Mouse (Mus musculus): ENCODE results near the gene Cfap77. TPM values are rescaled to one million over a fixed set of nuclear protein-coding genes. Genes with fewer than 3 reads are reported as not detected.
A peak's percentile ranks its signal among the peaks of the same experiment; 100 is the strongest.

The Cfap77 gene
- polyA plus RNA-seq, 2 experiments: 0.29 to 0.88 TPM

GRCm38 (mm10) chr2:29023001-29023400 is 31.9 kb downstream of the Cfap77 start:
- no peak overlapping the region for H3K27ac ChIP-seq (replicated peaks; ENCODE audit: low read depth, low read length)
- H3K27me3 ChIP-seq (ENCODE audit: control insufficient read depth, insufficient read depth, low read length): no peaks in the 10 kb centered on the region; the same call in 1 of the 2 replicates
- no peak overlapping the region for H3K4me2 ChIP-seq (replicated peaks; ENCODE audit: low read depth, low read length, severe bottlenecking)
- H3K4me3 ChIP-seq (replicated peaks; ENCODE audit: low read length): no peak overlapping the region
- 89% methylated on average over 7 of the region's 7 CpGs for WGBS
- no peak for TF ChIP-seq POLR2A (IDR thresholded peaks at IDR 0.05; ENCODE audit: borderline replicate concordance, extremely low read depth, insufficient read depth, insufficient read length)
- H3K9ac ChIP-seq (ENCODE audit: low read depth, low read length, severe bottlenecking): no peak overlapping the region
- H3K36me3 ChIP-seq (ENCODE audit: control insufficient read depth, insufficient read depth, low read length): no peaks in the 10 kb centered on the region
- H3K9me3 ChIP-seq (ENCODE audit: control insufficient read depth, low read length): no peaks in the 10 kb centered on the region
- no peak for ATAC-seq (ENCODE audit: low FRiP score, low read depth)
- no peaks in the 10 kb centered on the region for H3K4me1 ChIP-seq (ENCODE audit: control insufficient read depth, insufficient read depth, low read length)
- no peak for DNase-seq (ENCODE audit: low spot score)

- DNase-seq (ENCODE audit: low spot score) (no peak), ATAC-seq (ENCODE audit: low FRiP score, low read depth) (no peak)
- Histone ChIP-seq H3K27me3 (ENCODE audit: control insufficient read depth, insufficient read depth, low read length) (peaks cover 6% of the 10 kb centered on the region; the same call in 1 of the 2 replicates), H3K4me1 (ENCODE audit: control insufficient read depth, insufficient read depth, low read length) (peaks cover 3% of the 10 kb centered on the region; the same call in 1 of the 2 replicates), H3K36me3 (ENCODE audit: control insufficient read depth, insufficient read depth, low read length) (no peaks in the 10 kb centered on the region), H3K4me2 (replicated peaks; ENCODE audit: low read depth, low read length, severe bottlenecking) (no peak overlapping the region), H3K27ac (replicated peaks; ENCODE audit: low read depth, low read length) (no peak overlapping the region), H3K9ac (ENCODE audit: low read depth, low read length, severe bottlenecking) (no peak overlapping the region), H3K9me3 (ENCODE audit: control insufficient read depth, low read length) (no peaks in the 10 kb centered on the region), H3K4me3 (replicated peaks; ENCODE audit: low read length) (no peak overlapping the region)
- 36% methylated on average over 17 of the region's 17 CpGs for WGBS
- TF ChIP-seq POLR2A (IDR thresholded peaks at IDR 0.05; ENCODE audit: borderline replicate concordance, extremely low read depth, insufficient read depth, insufficient read length): no peak
Observed at GRCm38 (mm10) chr2:29021025-29021424, 33.8 kb downstream of the Cfap77 start.

GRCm38 (mm10) chr2:29018680-29019079 is 36.2 kb downstream of the Cfap77 start:
- no peaks in the 10 kb centered on the region for H3K9me3 ChIP-seq (ENCODE audit: control insufficient read depth, low read length)
- H3K27ac ChIP-seq (replicated peaks; ENCODE audit: low read depth, low read length): no peak overlapping the region
- peaks cover 6% of the 10 kb centered on the region; the same call in 1 of the 2 replicates for H3K27me3 ChIP-seq (ENCODE audit: control insufficient read depth, insufficient read depth, low read length)
- TF ChIP-seq POLR2A (IDR thresholded peaks at IDR 0.05; ENCODE audit: borderline replicate concordance, extremely low read depth, insufficient read depth, insufficient read length): no peak
- H3K4me2 ChIP-seq (replicated peaks; ENCODE audit: low read depth, low read length, severe bottlenecking): no peak overlapping the region
- no peak overlapping the region for H3K9ac ChIP-seq (ENCODE audit: low read depth, low read length, severe bottlenecking)
- H3K4me1 ChIP-seq (ENCODE audit: control insufficient read depth, insufficient read depth, low read length): peaks cover 3% of the 10 kb centered on the region; the same call in 1 of the 2 replicates
- ATAC-seq (ENCODE audit: low FRiP score, low read depth) (no peak), DNase-seq (ENCODE audit: low spot score) (no peak)
- H3K4me3 ChIP-seq (replicated peaks; ENCODE audit: low read length): no peak overlapping the region
- 52% methylated on average over 5 of the region's 5 CpGs for WGBS
- H3K36me3 ChIP-seq (ENCODE audit: control insufficient read depth, insufficient read depth, low read length): no peaks in the 10 kb centered on the region

- no peak for ATAC-seq (ENCODE audit: low FRiP score, low read depth)
- H3K9me3 ChIP-seq (ENCODE audit: control insufficient read depth, low read length): no peaks in the 10 kb centered on the region
- DNase-seq (ENCODE audit: low spot score): peak; percentile 24
- WGBS: 48% methylated on average over 27 of the region's 27 CpGs
- H3K4me3 ChIP-seq (replicated peaks; ENCODE audit: low read length): no peak overlapping the region
- H3K27me3 ChIP-seq (ENCODE audit: control insufficient read depth, insufficient read depth, low read length): peaks cover 12% of the 10 kb centered on the region; the same call in 1 of the 2 replicates
- no peak overlapping the region for H3K9ac ChIP-seq (ENCODE audit: low read depth, low read length, severe bottlenecking)
- no peak overlapping the region for H3K4me2 ChIP-seq (replicated peaks; ENCODE audit: low read depth, low read length, severe bottlenecking)
- H3K27ac ChIP-seq (replicated peaks; ENCODE audit: low read depth, low read length): no peak overlapping the region
- no peaks in the 10 kb centered on the region for H3K36me3 ChIP-seq (ENCODE audit: control insufficient read depth, insufficient read depth, low read length)
- peaks cover 3% of the 10 kb centered on the region; the same call in 1 of the 2 replicates for H3K4me1 ChIP-seq (ENCODE audit: control insufficient read depth, insufficient read depth, low read length)
- TF ChIP-seq POLR2A (IDR thresholded peaks at IDR 0.05; ENCODE audit: borderline replicate concordance, extremely low read depth, insufficient read depth, insufficient read length): no peak
Observed at GRCm38 (mm10) chr2:29016599-29017587, 38.0 kb downstream of the Cfap77 start.

GRCm38 (mm10) chr2:29012523-29012922 is 42.3 kb downstream of the Cfap77 start:
- no peak overlapping the region for H3K9ac ChIP-seq (ENCODE audit: low read depth, low read length, severe bottlenecking)
- H3K4me3 ChIP-seq (replicated peaks; ENCODE audit: low read length): no peak overlapping the region
- H3K4me2 ChIP-seq (replicated peaks; ENCODE audit: low read depth, low read length, severe bottlenecking): no peak overlapping the region
- H3K9me3 ChIP-seq (ENCODE audit: control insufficient read depth, low read length): no peaks in the 10 kb centered on the region
- H3K27ac ChIP-seq (replicated peaks; ENCODE audit: low read depth, low read length): no peak overlapping the region
- no peak for TF ChIP-seq POLR2A (IDR thresholded peaks at IDR 0.05; ENCODE audit: borderline replicate concordance, extremely low read depth, insufficient read depth, insufficient read length)
- DNase-seq (ENCODE audit: low spot score) (no peak), ATAC-seq (ENCODE audit: low FRiP score, low read depth) (no peak)
- peaks cover 17% of the 10 kb centered on the region; the same call in 1 of the 2 replicates for H3K27me3 ChIP-seq (ENCODE audit: control insufficient read depth, insufficient read depth, low read length)
- WGBS: 53% methylated on average over 5 of the region's 5 CpGs
- peaks cover 3% of the 10 kb centered on the region; the same call in 1 of the 2 replicates for H3K4me1 ChIP-seq (ENCODE audit: control insufficient read depth, insufficient read depth, low read length)
- no peaks in the 10 kb centered on the region for H3K36me3 ChIP-seq (ENCODE audit: control insufficient read depth, insufficient read depth, low read length)
